In genomic region chr8:74980711-74981062, GRCm38 (mm10) we compare ENCODE assay signal across 9 mouse cellular contexts. TPM values are rescaled to one million over a fixed set of nuclear protein-coding genes. Genes with fewer than 3 reads are reported as not detected.
DNase-seq lines count a peak whose midpoint lies in the region; ATAC-seq and TF ChIP-seq lines count a peak whose summit lies in the region.
"Had no signal": no experiment of that assay in that cellular context is flagged by ENCODE, and none has a peak within 500 bp of the region (broad histone marks: within the 10 kb centered on the region; RNA-seq: fewer than 3 reads in every experiment).

No protein-coding gene starts in this region.

- peak; percentile 95 for TF ChIP-seq CTCF in brain, embryonic 14.5 days (IDR thresholded peaks at IDR 0.05; ENCODE audit: borderline replicate concordance, extremely low read depth, insufficient read depth, insufficient read length)
- peak; percentile 91 for TF ChIP-seq CTCF in liver, adult 2 months (IDR thresholded peaks at IDR 0.05; ENCODE audit: low read depth, low read length)

- no peaks in the 10 kb centered on the region for H3K79me2 ChIP-seq in liver, adult 2 months (ENCODE audit: control insufficient read depth, insufficient read depth, low read length)

- no peaks in the 10 kb centered on the region for H3K9me3 ChIP-seq in forebrain, embryonic 15.5 days

- TF ChIP-seq POLR2A in brain, embryonic 14.5 days (IDR thresholded peaks at IDR 0.05; ENCODE audit: borderline replicate concordance, extremely low read depth, insufficient read depth, insufficient read length, poor library complexity, severe bottlenecking): no peak
- TF ChIP-seq POLR2A in liver, adult 2 months (IDR thresholded peaks at IDR 0.05; ENCODE audit: extremely low read depth, insufficient read depth, low read length): no peak

- H3K4me1 ChIP-seq in forebrain, embryonic 15.5 days: no peaks in the 10 kb centered on the region
- no peaks in the 10 kb centered on the region for H3K4me1 ChIP-seq in liver, adult 2 months (ENCODE audit: control insufficient read depth, insufficient read depth, low read length)

- H3K4me3 ChIP-seq in forebrain, embryonic 15.5 days: no peak overlapping the region
- no peak overlapping the region for H3K4me3 ChIP-seq in liver, adult 2 months (ENCODE audit: insufficient read depth, low read depth, low read length)
- H3K4me3 ChIP-seq: erythroblast, embryonic 14.5 days had no signal

- no peak overlapping the region for H3K4me2 ChIP-seq in forebrain, embryonic 15.5 days (replicated peaks)

- peak; percentile 64 to 74 for DNase-seq in left cerebral cortex, adult 18-20 months (ENCODE audit: low spot score in 2 of 2)
- no peak for DNase-seq in left cerebral cortex, adult 11 months (ENCODE audit: low spot score)
- DNase-seq in brain, embryonic 14.5 days (ENCODE audit: low read depth): peak; percentile 72
- peak; percentile 49 for DNase-seq in kidney, adult 9 months
- DNase-seq in liver, adult 2 months (ENCODE audit: extremely low read depth, low read depth, low spot score): peak; percentile 19
- peak; percentile 64 for DNase-seq in neural tube, embryonic 10.5 days (ENCODE audit: extremely low spot score, low spot score)
- peak; percentile 8 to 14 for DNase-seq in thymus, adult 18-20 months

- ATAC-seq in forebrain, embryonic 15.5 days (replicated peaks): peak; percentile 70

- no peak overlapping the region for H3K9ac ChIP-seq in forebrain, embryonic 15.5 days (replicated peaks)
- no peak overlapping the region for H3K9ac ChIP-seq in liver, adult 2 months (ENCODE audit: low read depth, low read length)

- no peaks in the 10 kb centered on the region for H3K36me3 ChIP-seq in forebrain, embryonic 15.5 days
- no peaks in the 10 kb centered on the region for H3K36me3 ChIP-seq in liver, adult 2 months (ENCODE audit: control insufficient read depth, insufficient read depth, low read length)

- 1% methylated on average over 5 of the region's 5 CpGs for WGBS in forebrain, embryonic 15.5 days
- WGBS in liver, adult 2 months: 1% methylated on average over 5 of the region's 5 CpGs

- no peaks in the 10 kb centered on the region for H3K27me3 ChIP-seq in forebrain, embryonic 15.5 days
- no peaks in the 10 kb centered on the region for H3K27me3 ChIP-seq in liver, adult 2 months (ENCODE audit: control insufficient read depth, insufficient read depth, low read length)

- no peak overlapping the region for H3K27ac ChIP-seq in forebrain, embryonic 15.5 days (replicated peaks)
- H3K27ac ChIP-seq in liver, adult 2 months (replicated peaks; ENCODE audit: insufficient read depth, low read depth, low read length): no peak overlapping the region

RNA-seq across cellular contexts. Expression of gene Hmgxb4, which starts 12.5 kb away (rescaled TPM):
- 10 to 100 TPM; 23.2 to 26.1 TPM for total RNA-seq in left cerebral cortex, adult 18-20 months (2021)
- 66.2 and 76.5 TPM in 2 replicates for polyA plus RNA-seq in brain, embryonic 14.5 days (2012; rRNA removed)
- polyA plus RNA-seq in forebrain, embryonic 15.5 days (2015; fragmentation: Nextera tagmentation; extraction: Ambion mirVana): 46.2 and 49.1 TPM in 2 replicates
- total RNA-seq in liver, adult 2 months (2014; rRNA removed): 8.8 and 9.4 TPM in 2 replicates
- 3.1 and 4.5 TPM in 2 replicates for polyA plus RNA-seq in liver, adult 2 months (2012; rRNA removed)

RNA-seq across cellular contexts. Expression of gene Tom1, which starts 52.8 kb away (rescaled TPM):
- 10 to 100 TPM; 39.8 to 46.3 TPM for total RNA-seq in left cerebral cortex, adult 18-20 months (2021)
- 14.5 and 25.4 TPM in 2 replicates for polyA plus RNA-seq in brain, embryonic 14.5 days (2012; rRNA removed)
- polyA plus RNA-seq in forebrain, embryonic 15.5 days (2015; fragmentation: Nextera tagmentation; extraction: Ambion mirVana): 14.4 and 20.7 TPM in 2 replicates
- total RNA-seq in liver, adult 2 months (2014; rRNA removed): 12.2 and 16.2 TPM in 2 replicates
- 27.7 and 29.3 TPM in 2 replicates for polyA plus RNA-seq in liver, adult 2 months (2012; rRNA removed)
